Mouse (Mus musculus) kidney, postnatal 14 days (tissue): ENCODE data around the gene Zfp330.

ENCODE experiments used
- DNase-seq: peaks from one replicate; pipeline ENCODE4 v3.0.0; 2022; ENCODE audit warnings: mixed read lengths

Gene Zfp330

DNA sequence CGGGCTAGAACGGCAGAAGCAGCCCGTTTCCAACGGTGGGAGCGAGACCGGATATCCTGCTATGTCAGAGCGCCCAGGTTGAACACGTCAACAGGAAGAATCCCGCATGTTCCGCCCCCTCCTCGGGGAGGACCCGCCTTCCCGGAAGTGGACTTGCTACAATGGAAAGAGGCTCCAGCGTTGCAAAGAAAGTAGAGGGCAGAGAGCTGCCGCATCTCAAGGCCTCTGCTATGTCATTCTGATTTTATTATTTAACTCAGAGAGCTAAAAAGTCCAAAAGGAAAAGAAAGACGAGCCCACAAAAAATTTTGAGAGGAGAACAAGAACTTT lies at the start of gene Zfp330:
Zfp330 (minus strand) TSS at position 68 of the 330 bp plus-strand sequence.
- peak; percentile 94 for DNase-seq

DNA sequence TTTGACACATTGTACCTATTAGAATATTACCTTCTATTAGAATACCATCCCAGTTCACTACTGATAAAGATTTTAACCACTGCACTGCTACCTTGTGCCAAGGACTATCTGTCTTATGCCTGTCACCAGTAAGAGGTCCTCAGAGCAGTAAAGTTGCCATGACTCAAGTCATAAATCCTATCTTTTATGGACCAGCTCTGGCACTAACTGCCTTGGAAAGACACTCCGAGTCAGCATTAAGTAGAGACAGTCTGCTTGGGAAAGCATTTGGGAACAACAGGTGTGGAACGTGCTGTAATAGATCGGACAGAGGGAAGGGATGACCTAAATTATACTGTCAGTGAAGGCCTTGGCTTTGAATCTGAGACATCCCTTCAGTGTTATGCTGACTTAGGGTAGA lies 4.0 kb upstream of the Zfp330 start:
- DNase-seq = no peak

DNA sequence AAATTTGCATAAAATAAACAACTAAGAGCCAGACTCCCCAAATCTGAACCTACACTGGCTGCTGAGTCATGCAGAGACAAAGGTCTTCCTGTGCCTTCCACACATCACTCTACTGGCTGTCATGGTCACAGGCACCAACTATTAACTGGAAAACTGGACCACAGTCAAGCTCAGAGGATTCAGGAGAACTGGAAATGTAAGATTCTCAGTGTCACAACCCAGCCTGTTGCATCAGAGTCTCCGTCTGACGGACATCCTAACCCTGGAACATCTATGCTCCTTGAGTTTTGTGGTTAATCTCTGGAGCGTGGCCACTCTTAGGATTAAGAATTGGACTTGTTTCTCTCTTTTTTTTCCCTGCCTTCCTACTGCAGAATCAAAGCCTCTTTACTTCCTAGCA lies 3.4 kb upstream of the Zfp330 start:
- no peak for DNase-seq

DNA sequence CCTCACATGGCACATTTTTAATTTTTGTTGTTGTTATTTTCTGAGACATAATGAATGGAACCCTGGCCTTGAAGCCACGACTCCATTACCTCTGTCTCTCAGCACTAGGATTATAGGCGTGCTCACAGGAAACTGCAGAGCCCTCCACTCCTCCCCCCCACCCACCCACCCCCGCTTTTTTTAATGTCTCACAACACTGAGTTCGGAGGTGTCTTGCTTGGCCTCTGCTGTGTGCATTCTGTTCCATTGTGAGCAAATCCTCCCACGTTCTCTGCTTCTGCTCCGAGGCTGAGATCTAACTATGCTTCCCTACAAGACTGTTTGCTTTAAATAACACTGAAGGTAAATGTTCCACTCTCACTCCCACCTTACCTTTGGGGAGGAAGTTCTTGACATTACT lies 522 bp upstream of the Zfp330 start:
- DNase-seq = no peak

DNA sequence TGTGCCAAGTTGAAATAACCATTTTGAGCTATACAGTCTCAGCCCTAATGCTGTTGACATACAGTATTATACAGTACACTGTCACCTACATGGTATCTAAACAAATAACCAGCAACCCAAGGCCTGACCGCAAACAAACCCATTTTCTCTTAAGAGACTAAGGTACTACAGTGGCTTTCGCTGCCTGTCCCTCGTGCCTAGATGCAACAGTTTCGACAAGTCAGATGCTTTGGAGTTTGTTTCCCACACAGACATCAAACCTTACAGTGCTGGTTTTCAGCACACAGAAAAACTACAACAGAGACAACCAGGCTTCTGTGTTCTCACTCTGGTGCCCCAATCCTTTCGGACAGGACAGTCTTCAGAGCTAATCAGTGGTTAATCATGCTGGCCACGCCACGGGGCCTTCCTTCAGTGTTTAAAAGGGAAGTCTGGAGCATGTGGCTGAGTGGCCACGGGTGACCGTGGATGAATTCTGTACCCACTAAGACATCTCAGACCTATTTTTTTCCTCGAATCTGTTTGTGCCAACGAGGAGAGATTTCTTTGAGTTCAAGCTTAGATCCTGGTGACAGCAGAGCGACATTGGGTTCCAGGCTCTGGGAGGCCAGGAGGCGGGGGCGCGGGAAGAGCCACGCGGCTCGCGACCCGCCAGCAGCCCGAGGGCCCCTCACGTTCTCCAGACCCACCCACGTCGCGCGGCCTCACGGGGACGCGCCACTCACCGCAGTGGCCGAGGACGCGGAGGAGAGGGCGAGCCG lies 448 bp downstream of the Zfp330 start:
- DNase-seq = no peak

DNA sequence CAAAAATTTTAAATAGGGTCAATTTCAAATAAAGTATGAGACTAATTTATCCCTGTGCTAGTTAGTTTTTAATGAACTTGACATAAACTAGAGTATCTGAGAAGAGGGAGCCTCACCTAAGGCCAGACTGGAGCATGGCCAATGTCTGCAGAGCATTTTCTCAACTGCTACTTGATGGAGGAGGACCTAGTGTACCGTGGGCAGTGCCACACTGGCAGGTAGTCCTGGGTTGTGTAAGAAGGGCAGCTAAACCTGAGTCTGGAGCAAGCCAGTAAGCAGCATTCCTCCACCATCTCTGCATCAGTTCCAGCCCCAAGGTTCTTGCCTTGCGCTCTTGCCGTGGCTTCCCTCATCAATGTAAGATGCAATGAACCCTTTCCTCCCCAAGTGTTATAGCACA lies 3.1 kb downstream of the Zfp330 start:
- DNase-seq = no peak

DNA sequence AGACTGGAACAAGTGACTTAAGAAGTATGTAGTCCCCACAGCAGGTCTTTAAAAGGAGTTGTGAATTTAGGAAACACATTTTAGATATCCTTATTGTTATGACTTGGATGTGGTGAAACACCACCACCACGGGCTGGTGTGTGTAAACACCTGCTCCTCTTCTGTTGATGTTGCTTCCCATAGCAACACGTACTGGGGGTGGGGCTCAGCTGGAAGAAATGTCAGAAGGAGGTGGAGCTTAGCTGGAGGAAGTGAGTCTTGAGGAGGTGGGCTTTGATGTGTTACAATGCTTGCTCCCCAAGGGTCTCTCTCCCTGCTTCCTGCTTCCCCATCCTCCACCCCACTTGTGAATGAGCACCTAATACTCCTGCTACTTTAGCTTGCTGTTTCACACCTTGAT lies 14.9 kb downstream of the Zfp330 start:
- no peak for DNase-seq

DNA sequence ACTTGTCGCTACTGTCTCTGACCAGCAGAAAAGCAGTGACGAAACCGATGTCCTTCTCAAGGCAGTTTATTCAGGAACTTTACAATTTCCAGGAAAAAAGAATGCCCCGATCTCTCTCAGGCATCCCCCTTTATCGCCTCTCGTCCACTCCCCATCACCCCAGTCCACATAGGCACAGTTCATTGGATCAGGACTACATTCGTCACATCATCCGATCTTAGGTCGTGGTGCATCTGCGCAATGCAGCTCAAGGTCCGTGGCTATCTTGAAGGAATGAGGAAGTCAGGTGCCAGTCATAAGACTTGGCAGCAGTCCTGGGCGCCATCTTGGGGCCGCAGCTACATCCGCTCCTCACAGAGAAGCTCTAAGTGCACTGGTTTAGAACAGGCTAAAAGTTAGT lies 19.0 kb downstream of the Zfp330 start:
- no peak for DNase-seq

DNA sequence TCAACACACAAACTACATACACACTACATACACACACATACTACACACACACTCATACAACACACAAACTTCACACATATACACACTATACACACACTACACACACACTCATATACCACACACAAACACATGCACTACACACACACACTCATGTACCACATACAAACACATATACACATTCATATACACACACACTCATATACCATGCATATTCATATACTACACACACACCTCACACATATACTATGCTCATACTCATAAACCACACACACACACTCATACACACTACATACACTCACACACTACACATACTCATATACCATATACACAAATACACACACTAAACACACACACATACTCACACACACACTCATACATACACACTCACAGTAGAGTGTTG lies 27.3 kb downstream of the Zfp330 start:
- DNase-seq = no peak

DNA sequence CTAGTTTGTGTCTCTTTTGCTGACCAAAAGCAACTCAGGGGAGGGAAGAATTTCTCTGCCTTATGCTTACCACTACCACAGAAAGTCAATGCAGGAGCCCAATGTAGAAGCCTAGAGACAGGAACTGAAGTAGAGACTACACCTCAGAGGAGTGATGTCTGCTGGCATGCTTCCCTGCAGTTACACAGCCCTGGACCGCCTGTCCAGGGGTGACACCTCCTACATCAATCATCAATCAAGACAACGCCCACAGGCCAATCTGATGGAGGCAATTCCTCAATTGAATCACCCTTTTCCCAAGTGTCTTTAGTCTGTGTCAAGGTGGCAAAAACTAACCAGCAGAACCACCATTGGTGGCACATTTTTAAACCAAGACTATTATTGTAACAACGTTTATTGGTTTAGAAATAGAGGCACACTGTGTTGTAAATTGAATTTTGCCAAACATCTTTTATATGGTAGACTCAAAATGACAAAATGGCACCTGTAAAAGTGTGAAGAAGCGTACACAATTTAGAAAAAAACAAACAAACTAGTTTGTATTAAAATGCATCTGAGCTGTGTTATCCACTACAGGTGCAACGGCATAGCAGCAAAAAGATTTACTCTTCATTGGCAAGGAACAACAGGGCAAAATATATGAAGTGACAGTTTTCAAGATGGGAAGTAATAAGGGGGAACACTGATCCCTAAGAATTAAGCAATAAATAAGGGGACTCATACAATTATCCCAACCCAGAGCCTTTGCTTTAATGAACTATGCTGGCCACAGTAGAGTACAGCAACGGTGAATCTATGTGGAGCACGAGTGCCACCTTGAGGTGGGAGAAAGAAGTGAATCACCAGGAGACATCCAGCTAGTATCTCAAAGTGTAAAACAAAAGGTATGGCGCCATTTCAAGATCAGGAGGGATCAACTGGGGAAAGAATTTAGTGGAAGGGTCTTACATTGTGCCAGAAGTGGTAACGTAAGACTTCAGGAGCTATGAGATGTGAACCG lies 29.8 kb downstream of the Zfp330 start:
- peak; percentile 71 for DNase-seq
